6 mouse cellular contexts compared by ENCODE assay signal in the genomic region with DNA sequence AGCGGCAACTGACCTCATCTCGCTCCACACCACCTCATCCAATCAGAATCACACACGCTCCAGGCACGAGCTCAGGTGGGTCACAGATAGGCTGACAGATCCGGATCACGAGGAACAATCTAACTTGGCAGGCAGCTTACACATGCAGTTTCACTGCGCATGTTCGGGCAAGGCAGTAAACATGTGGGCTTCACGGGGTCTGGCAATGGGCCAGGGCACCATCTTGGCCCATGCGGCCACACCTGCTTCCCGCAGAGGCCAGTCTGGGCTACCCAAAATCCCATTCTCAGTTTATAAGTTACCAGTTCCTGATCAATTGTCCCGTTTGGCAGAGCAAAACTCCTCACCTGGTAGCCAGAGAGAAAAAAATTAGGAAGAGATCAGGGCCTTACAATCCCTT. TPM values are rescaled to one million over a fixed set of nuclear protein-coding genes. Genes with fewer than 3 reads are reported as not detected.
DNase-seq lines count a peak whose midpoint lies in the region.
"Not testable (repeated sequence)": the region's sequence is repeated elsewhere in the genome, so short reads cannot be mapped to it uniquely, and the experiment has no call there.
"Had no signal": no experiment of that assay in that cellular context is flagged by ENCODE, and none has a peak within 500 bp of the region (broad histone marks: within the 10 kb centered on the region; RNA-seq: fewer than 3 reads in every experiment).

No protein-coding gene starts in this region.

- DNase-seq in cerebellum, postnatal 10 days = peak; percentile 62 to 70
- peak; percentile 22 to 49 for DNase-seq in cerebellum, postnatal 14 days
- DNase-seq in left cerebral cortex, postnatal 4 days = peak; percentile 58

- intact Hi-C loops in left cerebral cortex, postnatal 4 days (cut with DNase I) = not testable (repeated sequence)

RNA-seq across cellular contexts. Expression of gene Gng4, which starts 14.0 kb away (rescaled TPM):
- 10 to 100 TPM; 79.3 to 95.1 TPM for total RNA-seq in left cerebral cortex, postnatal 4 days (2021)
- total RNA-seq: CH12.LX, ES-E14, MEL had no signal
